ENCODE assay signal across 11 mouse cellular contexts in the genomic region with DNA sequence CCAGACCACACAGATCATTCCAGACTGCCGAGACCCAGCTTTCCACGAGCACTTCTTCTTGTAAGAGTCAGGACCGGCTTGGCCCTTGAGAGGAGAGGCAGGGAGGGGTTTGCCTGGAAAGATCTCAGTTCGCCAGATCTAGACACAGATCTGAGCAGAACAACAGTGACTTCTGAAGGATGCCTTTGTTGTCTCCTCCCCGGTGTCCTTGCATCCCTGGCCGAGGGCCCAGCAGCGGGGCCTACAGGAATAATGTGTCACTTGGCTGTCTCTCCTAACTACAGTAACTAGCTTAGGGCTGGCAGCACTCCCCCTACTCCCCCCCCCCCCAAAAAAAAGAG. TPM values are rescaled to one million over a fixed set of nuclear protein-coding genes. Genes with fewer than 3 reads are reported as not detected.
A peak's percentile ranks its signal among the peaks of the same experiment; 100 is the strongest.
DNase-seq lines count a peak whose midpoint lies in the region; ATAC-seq and TF ChIP-seq lines count a peak whose summit lies in the region.
"Had no signal": no experiment of that assay in that cellular context is flagged by ENCODE, and none has a peak within 500 bp of the region (broad histone marks: within the 10 kb centered on the region; RNA-seq: fewer than 3 reads in every experiment).

No protein-coding gene starts in this region.

- DNase-seq in forebrain, postnatal 0 days = no peak
- no peak for DNase-seq in lung, postnatal 14 days
- DNase-seq in cerebellum, adult 9-11 months = peak; percentile 62
- no peak for DNase-seq in urinary bladder, postnatal 36 days (ENCODE audit: low spot score in 2 of 2)
- DNase-seq: right cerebral cortex, postnatal 14 days had no signal

- 44% methylated on average over 7 of the region's 7 CpGs for WGBS in forebrain, postnatal 0 days
- whole genome bisulfite sequencing in forebrain, embryonic 12.5 days = 66% methylated on average over 7 of the region's 7 CpGs
- WGBS in lung, embryonic 16.5 days = 26% methylated on average over 7 of the region's 7 CpGs
- 52% methylated on average over 7 of the region's 7 CpGs for WGBS in limb, embryonic 13.5 days

- H3K9ac ChIP-seq in forebrain, postnatal 0 days = no peak overlapping the region
- no peak overlapping the region for H3K9ac ChIP-seq in forebrain, embryonic 12.5 days
- no peak overlapping the region for H3K9ac ChIP-seq in lung, embryonic 16.5 days (ENCODE audit: low read length)
- no peak overlapping the region for H3K9ac ChIP-seq in limb, embryonic 13.5 days

- peaks cover 9% of the 10 kb centered on the region; the same call in 1 of the 2 replicates for H3K4me1 ChIP-seq in forebrain, postnatal 0 days (ENCODE audit: insufficient read depth)
- peaks cover 40% of the 10 kb centered on the region for H3K4me1 ChIP-seq in forebrain, embryonic 12.5 days
- peaks cover 8% of the 10 kb centered on the region; the same call in 1 of the 2 replicates for H3K4me1 ChIP-seq in lung, embryonic 16.5 days (replicated peaks; ENCODE audit: control insufficient read depth, insufficient read depth, low read length)
- H3K4me1 ChIP-seq in limb, embryonic 13.5 days = peaks cover 46% of the 10 kb centered on the region

- no peak overlapping the region for H3K27ac ChIP-seq in forebrain, postnatal 0 days (ENCODE audit: low read depth, low read length)
- no peak overlapping the region for H3K27ac ChIP-seq in forebrain, embryonic 12.5 days
- peak overlapping the region; percentile 50 for H3K27ac ChIP-seq in lung, embryonic 16.5 days (ENCODE audit: low read length)
- peak overlapping the region; percentile 44; the same call in 1 of the 2 replicates for H3K27ac ChIP-seq in limb, embryonic 13.5 days
- H3K27ac ChIP-seq: macrophage had no signal

- no peak for TF ChIP-seq CTCF in forebrain, postnatal 0 days (IDR thresholded peaks at IDR 0.05; ENCODE audit: low read depth)

- ATAC-seq in forebrain, postnatal 0 days = peak; percentile 25; the same call in 1 of the 2 replicates
- ATAC-seq in forebrain, embryonic 12.5 days (ENCODE audit: low FRiP score) = no peak
- 0 out of 2 replicates have a peak, but pooled peaks have one; percentile 24 for ATAC-seq in lung, embryonic 16.5 days (ENCODE audit: low read depth)
- no peak for ATAC-seq in limb, embryonic 13.5 days (ENCODE audit: low FRiP score, low read depth)
- ATAC-seq in frontal cortex, adult (ENCODE audit: low TSS enrichment) = no peak
- ATAC-seq: activated CD4-positive, CD25-positive, alpha-beta regulatory T cell, adult 4 months had no signal

- H3K4me3 ChIP-seq in forebrain, postnatal 0 days (ENCODE audit: low read depth, low read length) = no peak overlapping the region
- no peak overlapping the region for H3K4me3 ChIP-seq in forebrain, embryonic 12.5 days (replicated peaks)
- H3K4me3 ChIP-seq in lung, embryonic 16.5 days (ENCODE audit: low read length) = no peak overlapping the region
- no peak overlapping the region for H3K4me3 ChIP-seq in limb, embryonic 13.5 days

- no peak overlapping the region for H3K4me2 ChIP-seq in forebrain, postnatal 0 days (ENCODE audit: low read depth)
- no peak overlapping the region for H3K4me2 ChIP-seq in forebrain, embryonic 12.5 days
- H3K4me2 ChIP-seq in lung, embryonic 16.5 days (ENCODE audit: low read depth, low read length) = no peak overlapping the region
- H3K4me2 ChIP-seq in limb, embryonic 13.5 days (replicated peaks) = no peak overlapping the region

- H3K27me3 ChIP-seq in forebrain, postnatal 0 days (ENCODE audit: insufficient read depth, low read length) = no peaks in the 10 kb centered on the region
- H3K27me3 ChIP-seq in forebrain, embryonic 12.5 days = no peaks in the 10 kb centered on the region
- H3K27me3 ChIP-seq in lung, embryonic 16.5 days (ENCODE audit: control insufficient read depth, insufficient read depth, low read depth, low read length) = no peaks in the 10 kb centered on the region
- H3K27me3 ChIP-seq in limb, embryonic 13.5 days = no peaks in the 10 kb centered on the region

- H3K36me3 ChIP-seq in forebrain, postnatal 0 days (ENCODE audit: insufficient read depth) = no peaks in the 10 kb centered on the region
- H3K36me3 ChIP-seq in forebrain, embryonic 12.5 days (replicated peaks) = peaks cover 4% of the 10 kb centered on the region; the same call in 1 of the 2 replicates
- H3K36me3 ChIP-seq in lung, embryonic 16.5 days (ENCODE audit: control insufficient read depth, insufficient read depth, low read length) = no peaks in the 10 kb centered on the region
- H3K36me3 ChIP-seq in limb, embryonic 13.5 days = no peaks in the 10 kb centered on the region

- H3K9me3 ChIP-seq in forebrain, postnatal 0 days (ENCODE audit: low read length) = no peaks in the 10 kb centered on the region
- H3K9me3 ChIP-seq in forebrain, embryonic 12.5 days = no peaks in the 10 kb centered on the region
- no peaks in the 10 kb centered on the region for H3K9me3 ChIP-seq in lung, embryonic 16.5 days (ENCODE audit: control insufficient read depth, low read length)
- H3K9me3 ChIP-seq in limb, embryonic 13.5 days = no peaks in the 10 kb centered on the region

RNA-seq across cellular contexts. Expression of gene Rgs3, which starts 46.9 kb away (rescaled TPM):
- 56.1 and 63.5 TPM in 2 replicates for total RNA-seq in forebrain, postnatal 0 days (2014; rRNA removed)
- polyA plus RNA-seq in forebrain, postnatal 0 days (2015; fragmentation: Nextera tagmentation; extraction: Ambion mirVana) = 34.7 and 47.3 TPM in 2 replicates
- 54.3 and 60.2 TPM in 2 replicates for polyA plus RNA-seq in forebrain, embryonic 12.5 days (2016; fragmentation: Nextera tagmentation; extraction: Ambion mirVana)
- 57.4 and 66.1 TPM in 2 replicates for polyA plus RNA-seq in lung, embryonic 16.5 days (2015; fragmentation: Nextera tagmentation; extraction: Ambion mirVana)
- polyA plus RNA-seq in limb, embryonic 13.5 days (2015; fragmentation: Nextera tagmentation; extraction: Ambion mirVana) = 50.3 and 52.8 TPM in 2 replicates

Comparison
In these comparisons a context has a peak if more than half of its experiments do, and no peak if none do; other contexts are left out.
1. ATAC-seq: peak in forebrain, postnatal 0 days (single experiment) and lung, embryonic 16.5 days (single experiment); none in forebrain, embryonic 12.5 days (single experiment), limb, embryonic 13.5 days (single experiment) and frontal cortex, adult (single experiment).
2. H3K27ac ChIP-seq: peak in lung, embryonic 16.5 days (single experiment) and limb, embryonic 13.5 days (single experiment); none in forebrain, postnatal 0 days (single experiment) and forebrain, embryonic 12.5 days (single experiment).